Mouse (Mus musculus): ENCODE measurements around the gene Hist1h2ae. TPM values are rescaled to one million over a fixed set of nuclear protein-coding genes. Genes with fewer than 3 reads are reported as not detected.

Gene Hist1h2ae
- 3.6 and 5.2 TPM in 2 replicates for polyA plus RNA-seq (2012)

GRCm38 (mm10) chr13:23571022-23571503 lies at the start of gene Hist1h2ae, which contains the start of gene Hist1h2bg:
Hist1h2ae (minus strand) TSS chr13:23571220.
Hist1h2bg (plus strand) TSS chr13:23571396.
- peaks cover 38% of the 10 kb centered on the region for H3K4me1 ChIP-seq (ENCODE audit: control insufficient read depth)
- H3K27me3 ChIP-seq (ENCODE audit: control insufficient read depth), result no peaks in the 10 kb centered on the region
- H3K36me3 ChIP-seq (ENCODE audit: control insufficient read depth), result no peaks in the 10 kb centered on the region; the same call in 1 of the 2 replicates
- H3K9me3 ChIP-seq (ENCODE audit: control insufficient read depth, low read length), result no peaks in the 10 kb centered on the region
- TF ChIP-seq GATA1 (IDR thresholded peaks at IDR 0.05; ENCODE audit: low read length) (no peak), TAL1 (IDR thresholded peaks at IDR 0.05; ENCODE audit: low read length) (no peak)
- H3K4me3 ChIP-seq (replicated peaks), result peak within 1 kb of the TSS; percentile 72

GRCm38 (mm10) chr13:23620056-23620732 lies 49.2 kb upstream of the Hist1h2ae start:
- Histone ChIP-seq H3K27me3 (ENCODE audit: control insufficient read depth) (peaks cover 9% of the 10 kb centered on the region), H3K4me1 (ENCODE audit: control insufficient read depth) (peaks cover 48% of the 10 kb centered on the region), H3K9me3 (ENCODE audit: control insufficient read depth, low read length) (no peaks in the 10 kb centered on the region), H3K4me3 (replicated peaks) (peak overlapping the region; percentile 65), H3K36me3 (ENCODE audit: control insufficient read depth) (peaks cover 15% of the 10 kb centered on the region)
- no peak for TF ChIP-seq GATA1 (IDR thresholded peaks at IDR 0.05; ENCODE audit: low read length)

- H3K4me3 ChIP-seq (replicated peaks), result no peak overlapping the region
- no peaks in the 10 kb centered on the region for H3K9me3 ChIP-seq (ENCODE audit: control insufficient read depth, low read length)
- peaks cover 53% of the 10 kb centered on the region for H3K36me3 ChIP-seq (ENCODE audit: control insufficient read depth)
- no peaks in the 10 kb centered on the region for H3K27me3 ChIP-seq (ENCODE audit: control insufficient read depth)
- no peak for TF ChIP-seq GATA1 (IDR thresholded peaks at IDR 0.05; ENCODE audit: low read length)
- no peak for TF ChIP-seq TAL1 (IDR thresholded peaks at IDR 0.05; ENCODE audit: low read length)
- peaks cover 34% of the 10 kb centered on the region for H3K4me1 ChIP-seq (ENCODE audit: control insufficient read depth)
Measured at GRCm38 (mm10) chr13:23611638-23612037, 40.6 kb upstream of the Hist1h2ae start.

- TF ChIP-seq TAL1 (IDR thresholded peaks at IDR 0.05; ENCODE audit: low read length), result no peak
- no peak for TF ChIP-seq GATA1 (IDR thresholded peaks at IDR 0.05; ENCODE audit: low read length)
- no peaks in the 10 kb centered on the region for H3K9me3 ChIP-seq (ENCODE audit: control insufficient read depth, low read length)
- H3K4me3 ChIP-seq (replicated peaks), result no peak overlapping the region
- H3K27me3 ChIP-seq (ENCODE audit: control insufficient read depth), result no peaks in the 10 kb centered on the region
- H3K4me1 ChIP-seq (ENCODE audit: control insufficient read depth), result peaks cover 36% of the 10 kb centered on the region
- peaks cover 55% of the 10 kb centered on the region for H3K36me3 ChIP-seq (ENCODE audit: control insufficient read depth)
Measured at GRCm38 (mm10) chr13:23610393-23610792, 39.4 kb upstream of the Hist1h2ae start.

- Histone ChIP-seq H3K4me1 (ENCODE audit: control insufficient read depth) (peaks cover 41% of the 10 kb centered on the region), H3K27me3 (ENCODE audit: control insufficient read depth) (no peaks in the 10 kb centered on the region), H3K36me3 (ENCODE audit: control insufficient read depth) (peaks cover 56% of the 10 kb centered on the region), H3K9me3 (ENCODE audit: control insufficient read depth, low read length) (no peaks in the 10 kb centered on the region), H3K4me3 (replicated peaks) (peak overlapping the region; percentile 25)
- TF ChIP-seq TAL1 (IDR thresholded peaks at IDR 0.05; ENCODE audit: low read length) (no peak), GATA1 (IDR thresholded peaks at IDR 0.05; ENCODE audit: low read length) (no peak)
Measured at GRCm38 (mm10) chr13:23609844-23610243, 38.8 kb upstream of the Hist1h2ae start.

- no peak for TF ChIP-seq TAL1 (IDR thresholded peaks at IDR 0.05; ENCODE audit: low read length)
- TF ChIP-seq GATA1 (IDR thresholded peaks at IDR 0.05; ENCODE audit: low read length), result peak; percentile 56; the same call in 1 of the 2 replicates
- H3K4me3 ChIP-seq (replicated peaks), result peak overlapping the region; percentile 43
- no peaks in the 10 kb centered on the region for H3K9me3 ChIP-seq (ENCODE audit: control insufficient read depth, low read length)
- H3K36me3 ChIP-seq (ENCODE audit: control insufficient read depth), result peaks cover 51% of the 10 kb centered on the region
- H3K4me1 ChIP-seq (ENCODE audit: control insufficient read depth), result peaks cover 45% of the 10 kb centered on the region
- H3K27me3 ChIP-seq (ENCODE audit: control insufficient read depth), result no peaks in the 10 kb centered on the region
Measured at GRCm38 (mm10) chr13:23609209-23609608, 38.2 kb upstream of the Hist1h2ae start.

- no peak overlapping the region for H3K4me3 ChIP-seq (replicated peaks)
- H3K4me1 ChIP-seq (ENCODE audit: control insufficient read depth), result peaks cover 53% of the 10 kb centered on the region
- TF ChIP-seq GATA1 (IDR thresholded peaks at IDR 0.05; ENCODE audit: low read length) (no peak), TAL1 (IDR thresholded peaks at IDR 0.05; ENCODE audit: low read length) (no peak)
- peaks cover 4% of the 10 kb centered on the region for H3K9me3 ChIP-seq (ENCODE audit: control insufficient read depth, low read length)
- peaks cover 29% of the 10 kb centered on the region for H3K36me3 ChIP-seq (ENCODE audit: control insufficient read depth)
- H3K27me3 ChIP-seq (ENCODE audit: control insufficient read depth), result no peaks in the 10 kb centered on the region
Measured at GRCm38 (mm10) chr13:23605052-23605451, 34.0 kb upstream of the Hist1h2ae start.

GRCm38 (mm10) chr13:23604452-23604851 lies 33.4 kb upstream of the Hist1h2ae start:
- Histone ChIP-seq H3K36me3 (ENCODE audit: control insufficient read depth) (peaks cover 29% of the 10 kb centered on the region), H3K4me3 (replicated peaks) (no peak overlapping the region), H3K27me3 (ENCODE audit: control insufficient read depth) (no peaks in the 10 kb centered on the region), H3K4me1 (ENCODE audit: control insufficient read depth) (peaks cover 47% of the 10 kb centered on the region), H3K9me3 (ENCODE audit: control insufficient read depth, low read length) (peaks cover 4% of the 10 kb centered on the region)
- TF ChIP-seq TAL1 (IDR thresholded peaks at IDR 0.05; ENCODE audit: low read length) (no peak), GATA1 (IDR thresholded peaks at IDR 0.05; ENCODE audit: low read length) (no peak)

- TF ChIP-seq GATA1 (IDR thresholded peaks at IDR 0.05; ENCODE audit: low read length), result no peak
- no peak for TF ChIP-seq TAL1 (IDR thresholded peaks at IDR 0.05; ENCODE audit: low read length)
- Histone ChIP-seq H3K9me3 (ENCODE audit: control insufficient read depth, low read length) (peaks cover 4% of the 10 kb centered on the region), H3K27me3 (ENCODE audit: control insufficient read depth) (no peaks in the 10 kb centered on the region), H3K4me3 (replicated peaks) (no peak overlapping the region), H3K36me3 (ENCODE audit: control insufficient read depth) (peaks cover 27% of the 10 kb centered on the region), H3K4me1 (ENCODE audit: control insufficient read depth) (peaks cover 44% of the 10 kb centered on the region)
Measured at GRCm38 (mm10) chr13:23603182-23603699, 32.2 kb upstream of the Hist1h2ae start.
